Mouse (Mus musculus): Measurements from ENCODE around the gene Zbtb34. TPM values are rescaled to one million over a fixed set of nuclear protein-coding genes. Genes with fewer than 3 reads are reported as not detected.

Zbtb34 gene
- polyA plus RNA-seq, 1 experiment from 2014 or later: 8.6 TPM

- peak; percentile 98 for DNase-seq (ENCODE audit: low spot score)
- Histone ChIP-seq H3K4me1 (peaks cover 8% of the 10 kb centered on the region), H3K4me3 (peak within 1 kb of the TSS; percentile 71), H3K36me3 (no peaks in the 10 kb centered on the region), H3K27me3 (ENCODE audit: low read depth, poor library complexity, severe bottlenecking) (no peaks in the 10 kb centered on the region), H3K27ac (peak within 1 kb of the TSS; percentile 83), H3K9me3 (replicated peaks) (no peaks in the 10 kb centered on the region)
- 1% methylated on average over 54 of the region's 74 CpGs for WGBS
Measured at GRCm38 (mm10) chr2:33370777-33371647, 60.1 kb downstream of the Zbtb34 start, which contains the start of gene Ralgps1. Gene Ralgps1, minus strand, starts transcription at chr2:33371486.

- H3K4me3 ChIP-seq: peak overlapping the region; percentile 71
- no peak for DNase-seq (ENCODE audit: low spot score)
- 13% methylated on average over 14 of the region's 15 CpGs for WGBS
- no peaks in the 10 kb centered on the region for H3K36me3 ChIP-seq
- H3K4me1 ChIP-seq: peaks cover 8% of the 10 kb centered on the region
- H3K27me3 ChIP-seq (ENCODE audit: low read depth, poor library complexity, severe bottlenecking): no peaks in the 10 kb centered on the region
- peak overlapping the region; percentile 25; the same call in 1 of the 2 replicates for H3K27ac ChIP-seq
- H3K9me3 ChIP-seq (replicated peaks): no peaks in the 10 kb centered on the region
Measured at GRCm38 (mm10) chr2:33370276-33370776, 60.8 kb downstream of the Zbtb34 start.

GRCm38 (mm10) chr2:33369453-33369852, 61.7 kb downstream of the Zbtb34 start:
- Histone ChIP-seq H3K4me1 (peaks cover 8% of the 10 kb centered on the region), H3K27me3 (ENCODE audit: low read depth, poor library complexity, severe bottlenecking) (no peaks in the 10 kb centered on the region), H3K9me3 (replicated peaks) (no peaks in the 10 kb centered on the region), H3K4me3 (no peak overlapping the region), H3K36me3 (no peaks in the 10 kb centered on the region), H3K27ac (no peak overlapping the region)
- no peak for DNase-seq (ENCODE audit: low spot score)
- 77% methylated on average over 3 of the region's 3 CpGs for WGBS

GRCm38 (mm10) chr2:33368486-33368885, 62.6 kb downstream of the Zbtb34 start:
- Histone ChIP-seq H3K4me3 (no peak overlapping the region), H3K4me1 (peaks cover 8% of the 10 kb centered on the region), H3K27me3 (ENCODE audit: low read depth, poor library complexity, severe bottlenecking) (no peaks in the 10 kb centered on the region), H3K27ac (no peak overlapping the region), H3K9me3 (replicated peaks) (no peaks in the 10 kb centered on the region), H3K36me3 (no peaks in the 10 kb centered on the region)
- WGBS: 84% methylated on average over 1 of the region's 1 CpGs
- DNase-seq (ENCODE audit: low spot score): no peak

- H3K27me3 ChIP-seq (ENCODE audit: low read depth, poor library complexity, severe bottlenecking): no peaks in the 10 kb centered on the region
- WGBS: 83% methylated on average over 9 of the region's 9 CpGs
- no peak for DNase-seq (ENCODE audit: low spot score)
- H3K4me3 ChIP-seq: no peak overlapping the region
- no peak overlapping the region for H3K27ac ChIP-seq
- H3K4me1 ChIP-seq: peaks cover 10% of the 10 kb centered on the region
- no peaks in the 10 kb centered on the region for H3K36me3 ChIP-seq
- no peaks in the 10 kb centered on the region for H3K9me3 ChIP-seq (replicated peaks)
Measured at GRCm38 (mm10) chr2:33365703-33366471, 65.2 kb downstream of the Zbtb34 start.

GRCm38 (mm10) chr2:33364656-33365055, 66.5 kb downstream of the Zbtb34 start:
- Histone ChIP-seq H3K9me3 (replicated peaks) (no peaks in the 10 kb centered on the region), H3K27ac (no peak overlapping the region), H3K4me3 (no peak overlapping the region), H3K36me3 (no peaks in the 10 kb centered on the region), H3K4me1 (0 out of 2 replicates have a peak, but pooled peaks cover 5% of the 10 kb centered on the region), H3K27me3 (ENCODE audit: low read depth, poor library complexity, severe bottlenecking) (no peaks in the 10 kb centered on the region)
- DNase-seq (ENCODE audit: low spot score): no peak
- 93% methylated on average over 4 of the region's 4 CpGs for WGBS

GRCm38 (mm10) chr2:33363890-33364289, 67.2 kb downstream of the Zbtb34 start:
- DNase-seq (ENCODE audit: low spot score): no peak
- H3K4me1 ChIP-seq: 0 out of 2 replicates have a peak, but pooled peaks cover 5% of the 10 kb centered on the region
- no peak overlapping the region for H3K27ac ChIP-seq
- 84% methylated on average over 4 of the region's 4 CpGs for WGBS
- no peaks in the 10 kb centered on the region for H3K9me3 ChIP-seq (replicated peaks)
- H3K4me3 ChIP-seq: no peak overlapping the region
- no peaks in the 10 kb centered on the region for H3K27me3 ChIP-seq (ENCODE audit: low read depth, poor library complexity, severe bottlenecking)
- H3K36me3 ChIP-seq: no peaks in the 10 kb centered on the region

- no peak overlapping the region for H3K27ac ChIP-seq
- 75% methylated on average over 9 of the region's 9 CpGs for WGBS
- no peaks in the 10 kb centered on the region for H3K9me3 ChIP-seq (replicated peaks)
- H3K4me1 ChIP-seq: 0 out of 2 replicates have a peak, but pooled peaks cover 5% of the 10 kb centered on the region
- H3K4me3 ChIP-seq: no peak overlapping the region
- DNase-seq (ENCODE audit: low spot score): no peak
- H3K27me3 ChIP-seq (ENCODE audit: low read depth, poor library complexity, severe bottlenecking): no peaks in the 10 kb centered on the region
- no peaks in the 10 kb centered on the region for H3K36me3 ChIP-seq
Measured at GRCm38 (mm10) chr2:33361139-33361716, 69.9 kb downstream of the Zbtb34 start.

- 75% methylated on average over 3 of the region's 3 CpGs for WGBS
- no peaks in the 10 kb centered on the region for H3K27me3 ChIP-seq (ENCODE audit: low read depth, poor library complexity, severe bottlenecking)
- H3K9me3 ChIP-seq (replicated peaks): no peaks in the 10 kb centered on the region
- H3K27ac ChIP-seq: no peak overlapping the region
- H3K36me3 ChIP-seq: no peaks in the 10 kb centered on the region
- DNase-seq (ENCODE audit: low spot score): no peak
- 0 out of 2 replicates have a peak, but pooled peaks cover 5% of the 10 kb centered on the region for H3K4me1 ChIP-seq
- no peak overlapping the region for H3K4me3 ChIP-seq
Measured at GRCm38 (mm10) chr2:33360564-33360963, 70.6 kb downstream of the Zbtb34 start.

GRCm38 (mm10) chr2:33359184-33359583, 71.9 kb downstream of the Zbtb34 start:
- 93% methylated on average over 8 of the region's 8 CpGs for WGBS
- H3K4me1 ChIP-seq: 0 out of 2 replicates have a peak, but pooled peaks cover 5% of the 10 kb centered on the region
- no peak for DNase-seq (ENCODE audit: low spot score)

GRCm38 (mm10) chr2:33357250-33357838, 73.8 kb downstream of the Zbtb34 start:
- Histone ChIP-seq H3K9me3 (replicated peaks) (no peaks in the 10 kb centered on the region), H3K27ac (no peak overlapping the region), H3K4me3 (no peak overlapping the region), H3K27me3 (ENCODE audit: low read depth, poor library complexity, severe bottlenecking) (no peaks in the 10 kb centered on the region), H3K36me3 (no peaks in the 10 kb centered on the region), H3K4me1 (0 out of 2 replicates have a peak, but pooled peaks cover 5% of the 10 kb centered on the region)
- WGBS: 91% methylated on average over 7 of the region's 7 CpGs
- DNase-seq (ENCODE audit: low spot score): no peak

More at GRCm38 (mm10) chr2:33359184-33359583, 71.9 kb downstream of the Zbtb34 start:
- Histone ChIP-seq H3K27me3 (ENCODE audit: low read depth, poor library complexity, severe bottlenecking) (no peaks in the 10 kb centered on the region), H3K9me3 (replicated peaks) (no peaks in the 10 kb centered on the region), H3K4me3 (no peak overlapping the region), H3K36me3 (no peaks in the 10 kb centered on the region), H3K27ac (no peak overlapping the region)
